Mouse (Mus musculus): ENCODE measurements at regions not wholly inside any gene's neighbourhood (a gene's known extent, or its start where the extent isn't known, plus 50 kb on each side); places are given as distances from the start of the nearest gene placed in this dataset.

GRCm38 (mm10) chrX:58620403-58620802 is 288.8 kb upstream of the 4930550L24Rik start:
- DNase-seq (ENCODE audit: low read depth, low spot score) = peak; percentile 9
